Mouse (Mus musculus) stomach, embryonic 16.5 days (tissue): ENCODE results near the gene Rmdn2. TPM values are rescaled to one million over a fixed set of nuclear protein-coding genes. Genes with fewer than 3 reads are reported as not detected.

Experiments used
- ATAC-seq: fragments of 200-750 bp; cut with Nextera tagmentation; 2 replicates; pipeline ENCODE4 v1.8.0; 2017; ENCODE audit warnings: moderate number of reproducible peaks, moderate TSS enrichment; ENCODE audit not compliant: insufficient read depth, low FRiP score
- H3K27ac ChIP-seq: fragments of 300-500 bp; sonication (generic); 2 replicates; pipeline ENCODE4 v1.5.1; 2014; ENCODE audit warnings: low read length
- H3K27me3 ChIP-seq: fragments of 300-500 bp; sonication (generic); 2 replicates; pipeline ENCODE4 v1.6.1; 2014; ENCODE audit warnings: low read length, control low read depth, mixed read lengths; ENCODE audit not compliant: control insufficient read depth, insufficient read depth
- H3K36me3 ChIP-seq: fragments of 300-500 bp; sonication (generic); 2 replicates; pipeline ENCODE4 v1.6.1; 2014; ENCODE audit warnings: low read length; ENCODE audit not compliant: control insufficient read depth, insufficient read depth
- H3K4me1 ChIP-seq: fragments of 300-500 bp; sonication (generic); 2 replicates; pipeline ENCODE4 v1.6.1; 2014; ENCODE audit warnings: low read length, control low read depth, mixed read lengths; ENCODE audit not compliant: control insufficient read depth, insufficient read depth
- H3K4me2 ChIP-seq: fragments of 300-500 bp; sonication (generic); 2 replicates; pipeline ENCODE4 v1.6.1; 2014; ENCODE audit warnings: low read depth, low read length, mixed read lengths
- H3K4me3 ChIP-seq: fragments of 300-500 bp; sonication (generic); replicated peaks from 2 replicates; pipeline ENCODE4 v1.5.1; 2014; ENCODE audit warnings: mild to moderate bottlenecking, low read length
- H3K9ac ChIP-seq: fragments of 300-500 bp; sonication (generic); 2 replicates; pipeline ENCODE4 v1.6.1; 2014; ENCODE audit warnings: low read length
- H3K9me3 ChIP-seq: fragments of 300-500 bp; sonication (generic); replicated peaks from 2 replicates; pipeline ENCODE4 v1.6.1; 2016; ENCODE audit warnings: low read length, control low read depth; ENCODE audit not compliant: control insufficient read depth
- WGBS: fragments of 180-500 bp; shearing (Covaris S2); extraction: QIAGEN DNeasy Blood & Tissue Kit; methylation state at CpG from one replicate; pipeline ENCODE4 v1.1.7; 2014; 5-methylcytosine and 5-hydroxymethylcytosine counted together
- polyA plus RNA-seq: library from polyadenylated mRNA; unstranded; fragments of >200 nt; fragmentation: Nextera tagmentation; extraction: Ambion mirVana; gene quantifications from 2 replicates; pipeline ENCODE4 v1.2.1, GENCODE M21; 2015

Rmdn2 gene
- polyA plus RNA-seq, 1 experiment from 2014 or later = 9.7 TPM

GRCm38 (mm10) chr17:79715649-79716143 lies 104.0 kb downstream of the Rmdn2 start:
- peak overlapping the region; percentile 54 for H3K9ac ChIP-seq
- H3K4me1 ChIP-seq = peaks cover 25% of the 10 kb centered on the region; the same call in 1 of the 2 replicates
- peak; percentile 87 for ATAC-seq
- H3K27ac ChIP-seq = peak overlapping the region; percentile 64
- H3K27me3 ChIP-seq = peaks cover 34% of the 10 kb centered on the region
- WGBS = under 1% methylated on average over 42 of the region's 42 CpGs
- H3K9me3 ChIP-seq = no peaks in the 10 kb centered on the region
- H3K4me2 ChIP-seq = peak overlapping the region; percentile 63
- H3K36me3 ChIP-seq = no peaks in the 10 kb centered on the region
- H3K4me3 ChIP-seq = peak overlapping the region; percentile 49

GRCm38 (mm10) chr17:79720681-79721080 lies 109.0 kb downstream of the Rmdn2 start:
- no peaks in the 10 kb centered on the region for H3K9me3 ChIP-seq
- H3K4me3 ChIP-seq = no peak overlapping the region
- H3K27me3 ChIP-seq = no peaks in the 10 kb centered on the region
- H3K36me3 ChIP-seq = no peaks in the 10 kb centered on the region
- no peak overlapping the region for H3K4me2 ChIP-seq
- no peak overlapping the region for H3K27ac ChIP-seq
- no peak for ATAC-seq
- H3K9ac ChIP-seq = no peak overlapping the region
- no peaks in the 10 kb centered on the region for H3K4me1 ChIP-seq
- 68% methylated on average over 7 of the region's 7 CpGs for WGBS

- Histone ChIP-seq H3K4me2 (no peak overlapping the region), H3K27me3 (no peaks in the 10 kb centered on the region; the same call in 1 of the 2 replicates), H3K9me3 (no peaks in the 10 kb centered on the region), H3K27ac (no peak overlapping the region), H3K4me3 (no peak overlapping the region), H3K36me3 (no peaks in the 10 kb centered on the region), H3K9ac (no peak overlapping the region), H3K4me1 (peaks cover 22% of the 10 kb centered on the region)
- 64% methylated on average over 5 of the region's 5 CpGs for WGBS
- no peak for ATAC-seq
Measured at GRCm38 (mm10) chr17:79726613-79727012, 115.0 kb downstream of the Rmdn2 start.

- WGBS = 15% methylated on average over 14 of the region's 14 CpGs
- Histone ChIP-seq H3K4me2 (peak overlapping the region; percentile 34), H3K27me3 (no peaks in the 10 kb centered on the region; the same call in 1 of the 2 replicates), H3K27ac (peak overlapping the region; percentile 56; the same call in 1 of the 2 replicates), H3K36me3 (no peaks in the 10 kb centered on the region), H3K9ac (no peak overlapping the region), H3K9me3 (no peaks in the 10 kb centered on the region), H3K4me1 (peaks cover 22% of the 10 kb centered on the region), H3K4me3 (peak overlapping the region; percentile 7; the same call in 1 of the 2 replicates)
- no peak for ATAC-seq
Measured at GRCm38 (mm10) chr17:79728053-79728584, 116.5 kb downstream of the Rmdn2 start.

- peak; percentile 76; the same call in 1 of the 2 replicates for ATAC-seq
- Histone ChIP-seq H3K9ac (no peak overlapping the region), H3K4me2 (peak overlapping the region; percentile 34), H3K27me3 (no peaks in the 10 kb centered on the region; the same call in 1 of the 2 replicates), H3K9me3 (no peaks in the 10 kb centered on the region), H3K4me3 (peak overlapping the region; percentile 7; the same call in 1 of the 2 replicates), H3K36me3 (no peaks in the 10 kb centered on the region), H3K27ac (peak overlapping the region; percentile 56), H3K4me1 (peaks cover 22% of the 10 kb centered on the region)
- 16% methylated on average over 16 of the region's 16 CpGs for WGBS
Measured at GRCm38 (mm10) chr17:79728585-79729503, 117.2 kb downstream of the Rmdn2 start.

- Histone ChIP-seq H3K9me3 (no peaks in the 10 kb centered on the region), H3K4me3 (no peak overlapping the region), H3K9ac (no peak overlapping the region), H3K27me3 (no peaks in the 10 kb centered on the region; the same call in 1 of the 2 replicates), H3K4me1 (peaks cover 22% of the 10 kb centered on the region), H3K27ac (no peak overlapping the region; the same call in 1 of the 2 replicates), H3K36me3 (no peaks in the 10 kb centered on the region), H3K4me2 (no peak overlapping the region)
- whole genome bisulfite sequencing = 37% methylated on average over 8 of the region's 8 CpGs
- ATAC-seq = no peak
Measured at GRCm38 (mm10) chr17:79730988-79731387, 119.3 kb downstream of the Rmdn2 start.

GRCm38 (mm10) chr17:79733039-79733438 lies 121.4 kb downstream of the Rmdn2 start:
- no peak for ATAC-seq
- H3K4me2 ChIP-seq = no peak overlapping the region
- H3K27me3 ChIP-seq = no peaks in the 10 kb centered on the region; the same call in 1 of the 2 replicates
- peaks cover 21% of the 10 kb centered on the region for H3K4me1 ChIP-seq
- no peak overlapping the region for H3K27ac ChIP-seq
- WGBS = 47% methylated on average over 4 of the region's 4 CpGs
- no peak overlapping the region for H3K9ac ChIP-seq
- H3K9me3 ChIP-seq = no peaks in the 10 kb centered on the region
- H3K36me3 ChIP-seq = no peaks in the 10 kb centered on the region
- no peak overlapping the region for H3K4me3 ChIP-seq

GRCm38 (mm10) chr17:79737598-79737997 lies 125.9 kb downstream of the Rmdn2 start:
- ATAC-seq = no peak
- H3K4me2 ChIP-seq = no peak overlapping the region
- no peaks in the 10 kb centered on the region for H3K27me3 ChIP-seq
- no peak overlapping the region for H3K9ac ChIP-seq
- H3K36me3 ChIP-seq = no peaks in the 10 kb centered on the region
- no peaks in the 10 kb centered on the region for H3K9me3 ChIP-seq
- no peak overlapping the region for H3K4me3 ChIP-seq
- WGBS = 68% methylated on average over 3 of the region's 3 CpGs
- no peak overlapping the region for H3K27ac ChIP-seq
- peaks cover 6% of the 10 kb centered on the region; the same call in 1 of the 2 replicates for H3K4me1 ChIP-seq
